8 mouse cellular contexts compared by ENCODE assay signal in genomic region chr16:84734806-84735165, GRCm38 (mm10). TPM values are rescaled to one million over a fixed set of nuclear protein-coding genes. Genes with fewer than 3 reads are reported as not detected.
A peak's percentile ranks its signal among the peaks of the same experiment; 100 is the strongest.
DNase-seq lines count a peak whose midpoint lies in the region; ATAC-seq and TF ChIP-seq lines count a peak whose summit lies in the region.

No protein-coding gene starts in this region.

- peak overlapping the region; percentile 72 for H3K4me2 ChIP-seq in hindbrain, embryonic 16.5 days (ENCODE audit: low read length)
- H3K4me2 ChIP-seq in midbrain, embryonic 15.5 days: peak overlapping the region; percentile 72

- H3K27ac ChIP-seq in kidney, adult 2 months (ENCODE audit: insufficient read depth, low read depth, low read length): 0 out of 2 replicates have a peak overlapping the region, but pooled peaks have one; percentile 12
- H3K27ac ChIP-seq in brown adipose tissue, adult 24 weeks (replicated peaks; ENCODE audit: low read depth, low read length): no peak overlapping the region
- H3K27ac ChIP-seq in hindbrain, embryonic 16.5 days (ENCODE audit: low read depth, low read length): peak overlapping the region; percentile 70; the same call in 1 of the 2 replicates
- peak overlapping the region; percentile 71 for H3K27ac ChIP-seq in midbrain, embryonic 15.5 days

- no peaks in the 10 kb centered on the region for H3K9me3 ChIP-seq in hindbrain, embryonic 16.5 days (ENCODE audit: control insufficient read depth, low read length)
- no peaks in the 10 kb centered on the region for H3K9me3 ChIP-seq in midbrain, embryonic 15.5 days

- no peaks in the 10 kb centered on the region for H3K36me3 ChIP-seq in kidney, adult 2 months (ENCODE audit: control insufficient read depth, insufficient read depth, low read length)
- peaks cover 10% of the 10 kb centered on the region for H3K36me3 ChIP-seq in hindbrain, embryonic 16.5 days (ENCODE audit: control insufficient read depth, insufficient read depth, low read length)
- H3K36me3 ChIP-seq in midbrain, embryonic 15.5 days (replicated peaks): peaks cover 3% of the 10 kb centered on the region; the same call in 1 of the 2 replicates

- 2% methylated on average over 15 of the region's 15 CpGs for WGBS in kidney, adult 2 months
- WGBS in hindbrain, embryonic 16.5 days: under 1% methylated on average over 15 of the region's 15 CpGs
- under 1% methylated on average over 15 of the region's 15 CpGs for WGBS in midbrain, embryonic 15.5 days

- H3K4me3 ChIP-seq in kidney, adult 2 months (ENCODE audit: insufficient read depth, low read depth, low read length): peak overlapping the region; percentile 70
- H3K4me3 ChIP-seq in brown adipose tissue, adult 24 weeks (ENCODE audit: insufficient read depth, low read depth, low read length): peak overlapping the region; percentile 74
- H3K4me3 ChIP-seq in hindbrain, embryonic 16.5 days (ENCODE audit: low read length): peak overlapping the region; percentile 70
- peak overlapping the region; percentile 80 for H3K4me3 ChIP-seq in midbrain, embryonic 15.5 days

- TF ChIP-seq POLR2A in kidney, adult 2 months (IDR thresholded peaks at IDR 0.05; ENCODE audit: low read depth, low read length): no peak

- no peaks in the 10 kb centered on the region for H3K27me3 ChIP-seq in kidney, adult 2 months (replicated peaks; ENCODE audit: control insufficient read depth, insufficient read depth, low read length)
- no peaks in the 10 kb centered on the region; the same call in 1 of the 2 replicates for H3K27me3 ChIP-seq in hindbrain, embryonic 16.5 days (replicated peaks; ENCODE audit: control insufficient read depth, insufficient read depth, low read length)
- no peaks in the 10 kb centered on the region for H3K27me3 ChIP-seq in midbrain, embryonic 15.5 days (replicated peaks)

- peak; percentile 74 for ATAC-seq in hindbrain, embryonic 16.5 days
- ATAC-seq in midbrain, embryonic 15.5 days (replicated peaks): peak; percentile 80

- H3K4me1 ChIP-seq in kidney, adult 2 months (ENCODE audit: control insufficient read depth, insufficient read depth, low read length): peaks cover 4% of the 10 kb centered on the region; the same call in 1 of the 2 replicates
- H3K4me1 ChIP-seq in brown adipose tissue, adult 24 weeks (ENCODE audit: control insufficient read depth, insufficient read depth, insufficient read length, low read length): peaks cover 4% of the 10 kb centered on the region; the same call in 1 of the 2 replicates
- H3K4me1 ChIP-seq in hindbrain, embryonic 16.5 days (ENCODE audit: control insufficient read depth, insufficient read depth, low read depth, low read length): peaks cover 9% of the 10 kb centered on the region
- peaks cover 11% of the 10 kb centered on the region for H3K4me1 ChIP-seq in midbrain, embryonic 15.5 days

- TF ChIP-seq CTCF in kidney, adult 2 months (conservative IDR thresholded peaks at IDR 0.05; ENCODE audit: insufficient read depth, insufficient read length, low read depth, low read length): no peak

- no peak for DNase-seq in kidney, adult 2 months
- no peak for DNase-seq in kidney, adult 11 months
- DNase-seq in yolk sac, embryonic 10.5 days (ENCODE audit: low spot score): no peak
- no peak for DNase-seq in c-Kit-positive CD71-positive TER-119-positive erythroid progenitor cells, embryonic 14.5 days (ENCODE audit: low spot score)
- no peak for DNase-seq in urinary bladder, postnatal 10 days (ENCODE audit: low spot score)

- peak overlapping the region; percentile 80 for H3K9ac ChIP-seq in hindbrain, embryonic 16.5 days (ENCODE audit: low read depth, low read length)
- H3K9ac ChIP-seq in midbrain, embryonic 15.5 days: peak overlapping the region; percentile 84

RNA-seq across cellular contexts. Expression of gene Mrpl39, which starts 0.8 kb away (rescaled TPM):
- polyA plus RNA-seq in kidney, adult 2 months (2012; rRNA removed): 26.6 and 34.1 TPM in 2 replicates
- polyA plus RNA-seq in brown adipose tissue, adult 24 weeks (2012; ENCODE audit: insufficient read depth, insufficient read length, missing spikeins): 79.8 and 83.8 TPM in 2 replicates
- polyA plus RNA-seq in hindbrain, embryonic 16.5 days (2015; fragmentation: Nextera tagmentation; extraction: Ambion mirVana): 35.6 and 36.0 TPM in 2 replicates
- polyA plus RNA-seq in midbrain, embryonic 15.5 days (2015; fragmentation: Nextera tagmentation; extraction: Ambion mirVana): 36.4 and 37.4 TPM in 2 replicates

RNA-seq across cellular contexts. Expression of gene Jam2, which starts 39.1 kb away (rescaled TPM):
- 5.0 and 6.1 TPM in 2 replicates for polyA plus RNA-seq in kidney, adult 2 months (2012; rRNA removed)
- 26.8 and 36.1 TPM in 2 replicates for polyA plus RNA-seq in brown adipose tissue, adult 24 weeks (2012; ENCODE audit: insufficient read depth, insufficient read length, missing spikeins)
- polyA plus RNA-seq in hindbrain, embryonic 16.5 days (2015; fragmentation: Nextera tagmentation; extraction: Ambion mirVana): 22.2 and 25.7 TPM in 2 replicates
- polyA plus RNA-seq in midbrain, embryonic 15.5 days (2015; fragmentation: Nextera tagmentation; extraction: Ambion mirVana): 22.8 and 23.1 TPM in 2 replicates
